Mouse (Mus musculus): ENCODE data around the gene Ccdc144b. TPM values are rescaled to one million over a fixed set of nuclear protein-coding genes. Genes with fewer than 3 reads are reported as not detected.

Ccdc144b gene
- total and polyA plus RNA-seq, 3 experiments = 0.04 TPM; not detected in 2

- 92% methylated on average over 4 of the region's 4 CpGs for WGBS
- Histone ChIP-seq H3K4me3 (no peak overlapping the region), H3K36me3 (ENCODE audit: control insufficient read depth, insufficient read depth, low read length) (peaks cover 4% of the 10 kb centered on the region), H3K27me3 (ENCODE audit: control insufficient read depth, insufficient read depth, low read length) (no peaks in the 10 kb centered on the region), H3K4me1 (ENCODE audit: control insufficient read depth, insufficient read depth, low read length) (no peaks in the 10 kb centered on the region), H3K79me2 (replicated peaks; ENCODE audit: control insufficient read depth, insufficient read depth, low read length) (no peaks in the 10 kb centered on the region), H3K27ac (no peak overlapping the region), H3K9ac (ENCODE audit: low read depth, low read length) (no peak overlapping the region)
- TF ChIP-seq EP300 (IDR thresholded peaks at IDR 0.05; ENCODE audit: insufficient read depth, low read depth, low read length) (no peak), CTCF (IDR thresholded peaks at IDR 0.05) (no peak), POLR2A (IDR thresholded peaks at IDR 0.05; ENCODE audit: insufficient read depth, low read depth, low read length) (no peak)
- DNase-seq = no peak
- intact Hi-C loops (cut with DNase I) = no loop called here
Measured at GRCm38 (mm10) chr3:35963401-35963800, 89.9 kb downstream of the Ccdc144b start.

GRCm38 (mm10) chr3:35962967-35963366, 90.4 kb downstream of the Ccdc144b start:
- 95% methylated on average over 5 of the region's 5 CpGs for WGBS
- DNase-seq = no peak
- H3K27ac ChIP-seq = no peak overlapping the region
- no peak overlapping the region for H3K4me3 ChIP-seq
- no peak for TF ChIP-seq EP300 (IDR thresholded peaks at IDR 0.05; ENCODE audit: insufficient read depth, low read depth, low read length)
- no peak for TF ChIP-seq POLR2A (IDR thresholded peaks at IDR 0.05; ENCODE audit: insufficient read depth, low read depth, low read length)
- peak; percentile 41 for TF ChIP-seq CTCF (IDR thresholded peaks at IDR 0.05)
- no peak overlapping the region for H3K9ac ChIP-seq (ENCODE audit: low read depth, low read length)
- H3K27me3 ChIP-seq (ENCODE audit: control insufficient read depth, insufficient read depth, low read length) = no peaks in the 10 kb centered on the region
- H3K36me3 ChIP-seq (ENCODE audit: control insufficient read depth, insufficient read depth, low read length) = peaks cover 4% of the 10 kb centered on the region
- intact Hi-C loops (cut with DNase I) = no loop called here
- no peaks in the 10 kb centered on the region for H3K79me2 ChIP-seq (replicated peaks; ENCODE audit: control insufficient read depth, insufficient read depth, low read length)
- H3K4me1 ChIP-seq (ENCODE audit: control insufficient read depth, insufficient read depth, low read length) = no peaks in the 10 kb centered on the region

Other genes starting within 250 kb of the Ccdc144b start
- gene Dcun1d1, start 116.1 kb downstream of the Ccdc144b start, total RNA-seq (2021) = 10 to 100 TPM; 60.7 to 63.0 TPM
- gene Dcun1d1, start 116.1 kb downstream of the Ccdc144b start, polyA plus RNA-seq (2012; rRNA removed) = 7.7 and 17.0 TPM in 2 replicates
- gene Mccc1, start 52.9 kb downstream of the Ccdc144b start, total RNA-seq (2021) = 10 to 100 TPM; 80.9 to 98.5 TPM
- 47.4 and 85.0 TPM in 2 replicates for gene Mccc1, start 52.9 kb downstream of the Ccdc144b start, polyA plus RNA-seq (2012; rRNA removed)
- 10 to 100 TPM; 37.7 to 40.2 TPM for gene Acad9, start 12.4 kb upstream of the Ccdc144b start, total RNA-seq (2021)
- gene Acad9, start 12.4 kb upstream of the Ccdc144b start, polyA plus RNA-seq (2012; rRNA removed) = 21.9 and 37.5 TPM in 2 replicates
- 1 to 10 TPM; 3.4 to 3.7 TPM for gene D3Ertd254e, start 97.5 kb upstream of the Ccdc144b start, total RNA-seq (2021)
- 0.96 and 2.5 TPM in 2 replicates for gene D3Ertd254e, start 97.5 kb upstream of the Ccdc144b start, polyA plus RNA-seq (2012; rRNA removed)
- not detected for gene Qrfpr, start 168.8 kb upstream of the Ccdc144b start, total RNA-seq (2021)
- gene Qrfpr, start 168.8 kb upstream of the Ccdc144b start, polyA plus RNA-seq (2012; rRNA removed) = not detected in 2 replicates